Mouse (Mus musculus): ENCODE results near the gene Snx12. TPM values are rescaled to one million over a fixed set of nuclear protein-coding genes. Genes with fewer than 3 reads are reported as not detected.

The Snx12 gene
- 52.0 and 52.8 TPM in 2 replicates for polyA plus RNA-seq (2015; fragmentation: Nextera tagmentation; extraction: Ambion mirVana)

DNA sequence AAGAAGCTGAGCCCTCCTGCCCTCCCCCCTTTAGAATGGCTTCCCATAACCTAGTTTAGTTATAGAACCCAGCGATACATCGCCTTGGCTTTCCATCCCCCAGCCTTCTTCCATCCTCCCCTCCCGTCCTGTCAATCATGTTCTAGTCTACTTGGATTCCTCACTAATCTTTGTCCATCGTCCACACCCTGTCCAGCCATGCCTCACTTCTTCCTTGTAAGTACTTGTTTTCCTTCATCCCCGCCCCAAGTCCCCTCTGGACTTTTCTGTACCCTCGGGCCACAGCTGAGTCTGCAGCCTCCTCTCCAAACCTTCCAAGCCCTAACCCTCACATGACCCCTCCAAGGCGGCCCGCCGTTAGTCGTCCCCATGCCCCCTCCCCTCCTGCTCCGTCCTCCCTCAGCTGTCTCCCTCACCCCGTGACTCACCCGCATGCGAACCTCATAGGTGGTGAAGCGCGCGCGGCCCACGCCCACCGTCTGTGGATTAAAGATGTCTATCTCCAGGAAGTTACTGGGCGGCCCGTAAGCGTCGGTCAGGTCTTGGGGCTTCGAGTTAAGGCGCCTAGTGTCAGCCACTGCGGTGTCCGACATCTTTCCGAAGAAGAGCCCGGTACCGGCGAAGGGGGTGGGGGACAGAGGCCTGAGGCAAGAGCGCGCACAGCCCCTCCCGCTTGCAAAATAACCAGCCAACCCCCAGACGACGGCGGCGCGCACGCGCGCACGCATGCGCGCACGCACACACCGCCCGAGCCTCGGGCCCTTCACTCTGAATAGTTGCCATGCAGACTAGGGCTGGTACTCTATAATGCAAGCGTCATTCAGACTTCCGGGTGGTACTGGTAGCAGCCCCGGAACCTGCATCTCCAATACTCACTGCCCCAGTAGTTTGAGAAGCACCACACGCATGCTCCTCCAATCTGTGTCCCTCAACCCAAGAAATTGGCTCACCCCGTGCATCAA, at the start of gene Snx12:
Gene Snx12 (minus strand): TSS at position 730 of the 962 bp plus-strand sequence.
- Histone ChIP-seq H3K9ac (peak within 1 kb of the TSS; percentile 47), H3K4me3 (peak within 1 kb of the TSS; percentile 54), H3K4me1 (no peaks in the 10 kb centered on the region), H3K27ac (peak within 1 kb of the TSS; percentile 77), H3K4me2 (peak within 1 kb of the TSS; percentile 46), H3K9me3 (no peaks in the 10 kb centered on the region), H3K36me3 (no peaks in the 10 kb centered on the region), H3K27me3 (no peaks in the 10 kb centered on the region)
- ATAC-seq (ENCODE audit: insufficient number of reproducible peaks, low FRiP score, low TSS enrichment, low read depth) = peak; percentile 96
- 22% methylated on average over 54 of the region's 55 CpGs for WGBS

DNA sequence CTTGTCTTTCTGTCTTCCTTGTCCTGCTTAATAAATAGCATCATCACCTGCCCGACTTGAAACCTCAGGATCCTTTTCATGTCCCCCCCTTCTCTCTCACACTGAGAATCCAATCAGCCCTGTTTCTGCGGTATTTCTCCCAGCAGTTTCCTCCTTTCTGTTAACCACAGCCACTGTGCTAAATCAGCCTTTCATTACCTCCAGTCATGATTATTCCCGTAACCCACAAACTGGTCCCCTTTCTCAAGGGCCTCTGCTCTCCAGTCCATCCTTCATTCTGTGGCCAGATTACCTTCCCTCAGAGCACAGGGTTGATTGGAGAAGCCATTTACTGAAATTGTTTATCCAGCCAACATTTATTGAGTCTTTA, 46.4 kb upstream of the Snx12 start, which contains the start of gene Gm20489:
Gene Gm20489 (minus strand): TSS at position 269 of the 370 bp plus-strand sequence.
- H3K27ac ChIP-seq = no peak within 1 kb of the TSS
- ATAC-seq (ENCODE audit: insufficient number of reproducible peaks, low FRiP score, low TSS enrichment, low read depth) = no peak
- H3K9me3 ChIP-seq = no peaks in the 10 kb centered on the region
- H3K4me1 ChIP-seq = no peaks in the 10 kb centered on the region
- H3K4me3 ChIP-seq = no peak within 1 kb of the TSS
- no peak within 1 kb of the TSS for H3K9ac ChIP-seq
- H3K4me2 ChIP-seq = no peak within 1 kb of the TSS
- 43% methylated on average over 3 of the region's 3 CpGs for WGBS
- no peaks in the 10 kb centered on the region for H3K36me3 ChIP-seq
- H3K27me3 ChIP-seq = peaks cover 20% of the 10 kb centered on the region

DNA sequence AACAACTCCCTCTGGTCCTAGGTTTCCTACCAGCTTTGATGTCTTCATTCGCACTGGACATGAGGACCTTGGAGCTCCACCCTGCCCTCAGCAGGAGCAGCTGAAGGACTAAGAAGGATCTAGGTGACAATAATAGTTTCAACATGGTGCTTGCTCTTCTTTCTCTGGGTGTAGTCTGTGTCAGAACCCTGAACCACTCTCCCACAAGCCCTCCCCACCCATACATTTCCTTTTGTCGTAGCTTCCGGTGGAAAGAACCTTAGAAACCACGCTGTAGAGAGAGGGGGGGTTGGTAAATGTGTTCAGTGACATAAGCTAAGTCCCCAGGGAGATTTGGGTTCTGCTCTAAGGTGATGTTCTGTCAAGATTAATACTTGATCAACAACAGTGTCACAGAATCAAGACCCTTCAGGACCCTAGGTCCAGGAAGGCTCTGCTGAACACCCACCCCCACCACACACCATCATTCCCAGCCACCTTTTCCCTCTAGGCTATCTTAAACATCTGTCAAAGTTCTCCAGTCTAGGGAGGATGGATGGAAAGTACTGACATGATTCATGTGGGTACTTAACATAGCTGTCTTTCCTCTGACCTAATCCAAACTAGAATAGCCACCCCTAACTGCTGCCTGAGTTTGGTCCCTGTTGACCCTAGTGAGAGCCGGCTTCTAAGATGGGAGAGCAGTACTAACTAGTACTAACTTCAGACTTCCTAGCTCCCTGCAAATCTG, 45.8 kb upstream of the Snx12 start, which contains the start of gene Il2rg:
Gene Il2rg (minus strand): TSS at position 231 of the 730 bp plus-strand sequence.
- Histone ChIP-seq H3K27ac (no peak within 1 kb of the TSS), H3K9me3 (no peaks in the 10 kb centered on the region), H3K27me3 (peaks cover 15% of the 10 kb centered on the region), H3K4me2 (no peak within 1 kb of the TSS), H3K36me3 (no peaks in the 10 kb centered on the region), H3K4me3 (no peak within 1 kb of the TSS), H3K4me1 (no peaks in the 10 kb centered on the region), H3K9ac (no peak within 1 kb of the TSS)
- no peak for ATAC-seq (ENCODE audit: insufficient number of reproducible peaks, low FRiP score, low TSS enrichment, low read depth)
- 50% methylated on average over 5 of the region's 5 CpGs for WGBS

DNA sequence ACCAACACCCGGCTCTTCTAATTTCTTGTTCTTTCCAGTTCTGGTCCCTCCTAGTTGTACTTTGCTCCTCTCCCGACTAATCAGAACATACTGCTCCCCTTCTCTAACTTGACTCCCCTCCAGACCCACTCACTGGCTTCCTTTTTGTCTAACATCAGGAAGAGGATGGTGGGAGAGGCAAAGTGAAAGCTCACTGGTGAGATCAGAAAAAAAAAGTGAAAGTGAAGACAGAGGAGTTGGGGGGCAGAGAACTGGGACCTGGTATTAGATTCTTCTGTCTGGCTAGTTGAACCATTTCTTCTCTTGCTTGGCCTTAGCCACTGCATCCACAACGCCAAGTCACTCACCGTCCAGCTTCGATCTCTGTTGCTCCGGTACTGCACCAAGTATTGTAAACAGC, 44.3 kb upstream of the Snx12 start:
- Histone ChIP-seq H3K9ac (no peak overlapping the region), H3K4me1 (no peaks in the 10 kb centered on the region), H3K9me3 (no peaks in the 10 kb centered on the region), H3K27me3 (peaks cover 7% of the 10 kb centered on the region; the same call in 1 of the 2 replicates), H3K36me3 (no peaks in the 10 kb centered on the region), H3K4me3 (no peak overlapping the region), H3K27ac (no peak overlapping the region), H3K4me2 (no peak overlapping the region)
- WGBS = 89% methylated on average over 6 of the region's 6 CpGs
- no peak for ATAC-seq (ENCODE audit: insufficient number of reproducible peaks, low FRiP score, low TSS enrichment, low read depth)

DNA sequence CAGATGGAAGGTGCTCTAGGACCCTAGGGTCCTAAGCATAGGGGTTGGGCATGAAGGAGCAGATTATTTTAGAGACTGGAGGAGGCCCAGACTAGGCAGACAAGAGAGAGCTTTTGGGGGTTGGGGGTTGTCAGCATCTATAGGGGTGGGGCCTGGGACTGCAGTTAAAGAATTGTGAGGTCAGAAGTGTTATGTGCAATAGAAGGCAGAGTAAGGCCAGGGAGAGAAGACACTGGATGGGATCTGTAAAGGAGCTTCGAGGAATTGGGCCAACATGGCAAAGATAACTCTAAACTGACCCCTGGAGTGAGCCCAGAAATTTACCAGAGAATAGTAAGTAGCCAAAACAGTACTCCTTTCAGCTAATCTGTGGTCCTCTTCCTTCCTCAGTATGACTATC, 41.5 kb upstream of the Snx12 start, which contains the start of gene Gm614:
Gene Gm614 (minus strand): TSS at position 101 of the 400 bp plus-strand sequence.
- Histone ChIP-seq H3K9ac (no peak within 1 kb of the TSS), H3K27me3 (peaks cover 7% of the 10 kb centered on the region; the same call in 1 of the 2 replicates), H3K36me3 (no peaks in the 10 kb centered on the region), H3K9me3 (no peaks in the 10 kb centered on the region), H3K27ac (no peak within 1 kb of the TSS), H3K4me3 (no peak within 1 kb of the TSS), H3K4me1 (peaks cover 9% of the 10 kb centered on the region), H3K4me2 (no peak within 1 kb of the TSS)
- no peak for ATAC-seq (ENCODE audit: insufficient number of reproducible peaks, low FRiP score, low TSS enrichment, low read depth)
- WGBS = 94% methylated on average over 1 of the region's 1 CpGs

DNA sequence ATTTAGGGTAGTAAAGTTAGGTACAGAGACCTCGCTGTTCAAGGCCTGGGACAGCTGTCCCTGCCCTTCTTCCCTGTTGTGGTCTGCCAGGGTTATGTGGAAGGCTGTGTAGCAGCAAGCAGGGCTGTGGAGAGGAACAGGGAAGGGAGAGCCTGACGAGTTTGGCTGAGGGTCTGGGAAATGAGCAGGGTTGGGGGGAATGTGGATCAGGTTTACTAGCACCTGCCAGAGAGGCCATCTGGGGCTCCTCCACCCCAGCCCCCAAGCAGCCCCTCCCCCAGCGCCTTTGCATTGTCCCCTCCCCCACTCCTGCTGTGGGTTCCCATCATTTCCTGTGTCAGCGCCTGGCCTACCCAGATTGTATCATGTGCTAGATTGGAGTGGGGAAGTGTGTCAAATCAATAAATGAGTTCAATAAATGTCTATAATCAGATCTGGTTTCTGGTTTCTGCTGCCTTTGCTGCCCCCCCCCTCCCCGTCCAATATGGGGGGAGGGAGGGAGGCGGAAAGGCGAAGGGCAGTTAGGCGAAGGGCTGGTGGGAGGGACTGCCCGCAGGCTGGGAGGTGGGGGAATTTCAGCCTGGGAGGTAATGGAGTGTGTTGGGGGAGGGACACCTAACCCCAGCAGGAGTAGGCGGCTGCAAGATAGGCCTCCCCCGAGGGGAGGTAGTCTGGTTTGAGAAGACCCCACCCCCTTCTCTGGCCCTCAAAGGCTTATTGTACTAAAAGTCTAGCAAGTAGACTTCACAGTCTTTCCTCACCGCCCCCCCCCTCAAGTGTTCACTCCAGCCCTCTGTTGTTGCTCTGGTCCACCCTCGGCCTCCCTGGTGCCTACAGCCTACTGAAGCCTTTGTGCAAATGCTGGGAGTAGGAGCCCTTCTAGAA, 38.3 kb upstream of the Snx12 start:
- no peak overlapping the region for H3K9ac ChIP-seq
- no peaks in the 10 kb centered on the region for H3K36me3 ChIP-seq
- peak overlapping the region; percentile 67 for H3K27ac ChIP-seq
- no peak overlapping the region for H3K4me2 ChIP-seq
- H3K9me3 ChIP-seq = no peaks in the 10 kb centered on the region
- no peak overlapping the region for H3K4me3 ChIP-seq
- peak; percentile 75 for ATAC-seq (ENCODE audit: insufficient number of reproducible peaks, low FRiP score, low TSS enrichment, low read depth)
- peaks cover 21% of the 10 kb centered on the region for H3K4me1 ChIP-seq
- peaks cover 3% of the 10 kb centered on the region; the same call in 1 of the 2 replicates for H3K27me3 ChIP-seq
- WGBS = 28% methylated on average over 12 of the region's 13 CpGs

DNA sequence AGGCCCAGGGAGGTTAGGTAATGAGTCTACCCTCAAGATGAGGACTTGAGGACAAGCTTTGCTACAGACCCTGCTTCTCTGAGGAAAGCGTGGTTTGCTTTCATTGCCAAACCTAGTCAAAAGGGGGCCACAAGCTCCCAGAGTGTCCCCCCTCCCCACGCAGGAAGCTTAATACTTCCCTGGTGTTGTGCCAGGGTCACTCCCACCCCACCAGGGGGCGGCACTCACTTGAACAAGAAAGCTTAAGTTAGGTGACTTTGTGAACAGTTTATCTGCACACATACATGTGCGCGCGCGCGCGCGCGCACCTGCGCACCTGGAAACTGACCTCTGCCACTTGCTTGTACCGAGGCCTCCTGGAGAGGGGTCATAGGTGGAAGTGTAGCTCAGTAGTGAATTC, 34.2 kb upstream of the Snx12 start:
- peak overlapping the region; percentile 55 for H3K4me3 ChIP-seq
- WGBS = 76% methylated on average over 13 of the region's 13 CpGs
- peaks cover 21% of the 10 kb centered on the region for H3K4me1 ChIP-seq
- H3K36me3 ChIP-seq = no peaks in the 10 kb centered on the region
- no peak overlapping the region for H3K9ac ChIP-seq
- 0 out of 2 replicates have a peak overlapping the region, but pooled peaks have one; percentile 1 for H3K27ac ChIP-seq
- no peaks in the 10 kb centered on the region for H3K9me3 ChIP-seq
- no peak for ATAC-seq (ENCODE audit: insufficient number of reproducible peaks, low FRiP score, low TSS enrichment, low read depth)
- no peaks in the 10 kb centered on the region for H3K27me3 ChIP-seq
- H3K4me2 ChIP-seq = peak overlapping the region; percentile 50

DNA sequence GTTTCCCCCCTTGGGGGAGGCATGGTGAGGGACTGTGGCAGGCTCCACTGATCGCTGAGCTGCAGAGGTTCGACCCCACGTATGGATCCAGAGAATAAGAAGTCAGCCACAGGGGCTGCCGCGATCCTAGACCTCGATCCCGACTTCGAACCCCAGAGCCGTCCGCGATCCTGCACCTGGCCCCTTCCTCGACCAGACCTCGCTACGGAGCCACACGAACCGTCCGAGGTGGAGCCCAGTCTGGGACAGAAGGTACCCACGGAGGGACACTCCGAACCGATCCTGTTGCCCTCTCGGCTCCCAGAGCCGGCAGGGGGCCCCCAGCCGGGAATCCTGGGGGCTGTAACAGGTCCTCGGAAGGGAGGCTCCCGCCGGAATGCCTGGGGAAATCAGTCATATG, 32.4 kb upstream of the Snx12 start:
- Histone ChIP-seq H3K4me2 (peak overlapping the region; percentile 50), H3K9me3 (no peaks in the 10 kb centered on the region), H3K36me3 (no peaks in the 10 kb centered on the region), H3K9ac (peak overlapping the region; percentile 55), H3K4me3 (peak overlapping the region; percentile 55), H3K27me3 (no peaks in the 10 kb centered on the region), H3K27ac (peak overlapping the region; percentile 81), H3K4me1 (peaks cover 11% of the 10 kb centered on the region)
- ATAC-seq (ENCODE audit: insufficient number of reproducible peaks, low FRiP score, low TSS enrichment, low read depth) = peak; percentile 37; the same call in 1 of the 2 replicates
- 23% methylated on average over 26 of the region's 26 CpGs for WGBS

DNA sequence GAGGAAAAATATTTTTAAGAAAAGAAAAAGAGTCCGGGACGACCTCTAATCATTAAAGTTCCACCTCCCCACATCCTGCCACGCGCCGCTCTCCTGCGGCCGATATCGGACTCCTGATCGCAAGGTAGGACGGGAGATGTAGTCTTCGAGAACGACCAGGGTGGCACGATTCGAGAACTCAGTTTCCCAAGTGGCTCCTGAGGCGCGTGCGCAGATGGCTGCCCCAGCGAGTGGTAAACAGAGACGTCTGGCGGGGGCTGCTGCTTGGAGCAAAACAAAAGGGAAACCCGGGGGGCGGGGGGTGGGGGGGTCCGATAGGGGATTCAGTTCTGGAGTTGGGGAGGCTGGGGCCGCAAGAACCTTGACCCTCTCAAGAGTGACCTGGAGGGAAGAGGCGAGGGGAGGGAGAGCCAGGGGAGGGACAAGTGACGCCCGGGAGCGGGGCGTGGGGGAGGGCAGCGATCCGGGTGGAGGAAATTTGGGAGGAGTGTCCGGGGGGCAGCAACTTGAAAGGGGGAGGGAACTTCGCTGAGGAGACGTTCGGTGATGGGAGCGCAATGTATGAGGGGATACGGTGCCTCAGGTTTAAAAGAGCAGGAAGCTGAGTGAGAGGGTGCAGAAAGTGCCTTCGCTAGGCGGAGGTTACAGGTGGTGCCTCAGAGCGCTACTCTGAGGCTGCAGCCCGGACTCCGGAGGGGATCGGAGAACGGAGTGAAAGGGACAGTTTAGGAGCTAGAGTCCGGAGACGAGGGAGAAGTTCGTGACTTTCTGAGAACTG, 31.8 kb upstream of the Snx12 start, which contains the start of gene Foxo4:
Gene Foxo4 (plus strand): TSS at position 577 of the 778 bp plus-strand sequence.
- Histone ChIP-seq H3K27ac (peak within 1 kb of the TSS; percentile 81), H3K4me1 (peaks cover 11% of the 10 kb centered on the region), H3K9me3 (no peaks in the 10 kb centered on the region), H3K36me3 (no peaks in the 10 kb centered on the region), H3K4me3 (peak within 1 kb of the TSS; percentile 55), H3K27me3 (no peaks in the 10 kb centered on the region), H3K4me2 (peak within 1 kb of the TSS; percentile 50), H3K9ac (peak within 1 kb of the TSS; percentile 55)
- WGBS = 18% methylated on average over 46 of the region's 47 CpGs
- peak; percentile 90 for ATAC-seq (ENCODE audit: insufficient number of reproducible peaks, low FRiP score, low TSS enrichment, low read depth)

DNA sequence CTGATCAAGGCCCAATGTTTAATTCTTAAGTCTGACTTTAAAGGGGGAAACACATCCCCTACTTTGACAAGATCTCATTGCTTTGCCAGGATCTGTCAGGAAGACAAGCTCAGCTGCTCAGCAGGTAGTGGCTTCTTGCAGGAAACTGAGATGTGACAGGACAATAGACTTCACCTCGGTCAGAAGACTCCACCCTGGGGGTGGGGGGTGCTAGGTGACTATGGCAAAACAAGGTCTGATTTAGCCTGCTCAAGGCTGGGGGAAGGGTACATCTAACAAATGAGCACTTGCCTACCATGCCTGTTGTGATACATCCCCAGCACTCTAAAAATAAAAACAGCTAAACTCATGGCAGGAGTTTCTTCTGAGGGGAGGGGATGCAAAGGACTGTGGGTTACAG, 22.6 kb upstream of the Snx12 start:
- no peaks in the 10 kb centered on the region for H3K4me1 ChIP-seq
- 15% methylated on average over 1 of the region's 1 CpGs for WGBS
- H3K4me2 ChIP-seq = no peak overlapping the region
- no peak overlapping the region for H3K27ac ChIP-seq
- H3K36me3 ChIP-seq = no peaks in the 10 kb centered on the region
- 0 out of 2 replicates have a peak, but pooled peaks cover 3% of the 10 kb centered on the region for H3K27me3 ChIP-seq
- no peak overlapping the region for H3K9ac ChIP-seq
- H3K9me3 ChIP-seq = no peaks in the 10 kb centered on the region
- ATAC-seq (ENCODE audit: insufficient number of reproducible peaks, low FRiP score, low TSS enrichment, low read depth) = no peak
- H3K4me3 ChIP-seq = no peak overlapping the region
